Mouse (Mus musculus) mouse trophoblast stem cell (cell line): ENCODE data around the gene Olfr1058.
"Not testable (repeated sequence)": the region's sequence is repeated elsewhere in the genome, so short reads cannot be mapped to it uniquely, and the experiment has no call there.

Source experiments
- in situ Hi-C, 2 experiments: fragments of 300-500 bp; cut with MseI, MboI; formaldehyde crosslinking; loops; 2 replicates in 1 of 2; 3 replicates in 1 of 2; pipeline ENCODE4 v1.15.1; 2025

The Olfr1058 gene

DNA sequence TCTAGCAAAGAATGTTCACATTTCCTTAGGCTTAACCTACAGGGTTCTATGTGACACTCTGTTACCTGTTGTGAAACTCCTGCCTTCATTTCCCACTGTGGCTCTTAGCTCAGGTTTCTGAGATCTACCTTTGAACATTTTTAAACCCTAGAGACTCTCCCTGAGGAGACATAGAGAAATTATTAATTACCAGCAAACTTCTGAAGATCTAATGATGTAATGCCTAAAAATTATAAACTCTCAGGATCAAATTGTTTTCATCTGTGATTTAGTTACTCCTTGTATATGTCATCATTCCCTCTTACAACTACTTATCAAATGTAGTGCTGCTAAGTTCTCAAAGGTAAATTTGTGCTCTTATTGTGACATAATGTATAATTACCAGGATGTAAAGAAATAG lies at the start of gene Olfr1058:
TSS of gene Olfr1058 (minus strand) at position 101 of the 400 bp plus-strand sequence.
- in situ Hi-C loops, result not testable (repeated sequence)

DNA sequence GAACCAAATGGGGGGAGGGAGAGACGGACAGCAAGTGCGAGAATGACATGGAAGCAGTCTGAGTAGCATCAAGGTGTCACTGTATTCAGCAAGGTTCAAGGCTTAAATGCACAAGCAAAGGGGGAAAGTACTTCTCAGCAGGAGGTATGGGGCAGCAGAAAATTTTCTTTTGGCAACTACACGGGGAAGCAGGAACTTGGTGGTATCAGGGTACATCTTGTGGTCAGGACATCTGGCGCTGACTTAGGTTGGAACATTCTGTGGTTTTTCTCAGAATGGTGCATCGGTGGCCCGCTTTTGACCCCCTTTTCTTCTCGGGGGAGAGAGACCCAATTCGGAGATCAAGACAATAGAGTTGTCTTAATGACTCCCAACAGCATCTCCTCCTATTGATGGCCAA lies 40.1 kb upstream of the Olfr1058 start:
- in situ Hi-C loops, result not testable (repeated sequence)

DNA sequence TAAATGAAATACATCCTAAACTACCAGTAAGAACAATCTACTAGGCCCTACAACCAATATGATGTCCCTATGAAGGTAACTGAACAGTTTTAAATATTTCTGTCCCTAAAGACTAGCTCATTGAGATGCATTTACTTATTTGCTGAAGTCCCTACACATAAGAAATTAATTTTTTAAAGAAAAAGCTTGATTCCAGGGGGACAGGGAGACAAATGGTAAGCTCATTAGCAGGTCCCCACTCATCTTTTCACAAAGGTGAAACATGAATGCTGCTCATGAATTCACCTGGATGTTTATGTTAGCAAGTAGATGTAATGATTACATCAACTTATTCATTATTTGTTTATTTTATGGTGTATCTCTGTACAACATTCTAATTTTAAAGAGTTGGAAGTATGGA lies 38.3 kb upstream of the Olfr1058 start, which contains the start of gene Olfr1062:
TSS of gene Olfr1062 (minus strand) at position 101 of the 400 bp plus-strand sequence.
- in situ Hi-C loops, result not testable (repeated sequence)

DNA sequence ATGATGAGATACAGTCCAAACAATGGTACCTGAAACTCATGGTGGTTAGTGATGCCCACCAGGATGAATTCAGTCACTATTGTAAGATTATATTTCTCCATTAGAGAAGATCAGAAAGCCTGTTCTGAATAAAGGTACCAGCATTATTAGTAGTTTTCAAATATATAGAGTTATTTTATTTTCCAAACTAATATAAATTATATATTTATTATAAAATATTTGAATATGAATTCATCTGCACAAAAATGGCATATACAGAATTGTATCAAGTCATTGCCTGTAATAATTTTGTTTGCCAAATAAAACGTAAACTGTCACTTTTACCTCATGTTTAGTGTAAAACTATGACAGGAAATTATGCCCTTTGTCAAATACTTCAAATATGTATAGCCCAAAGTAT lies 25.6 kb upstream of the Olfr1058 start, which contains the start of gene Olfr1061:
TSS of gene Olfr1061 (minus strand) at position 101 of the 400 bp plus-strand sequence.
- in situ Hi-C loops, result no loop called here

DNA sequence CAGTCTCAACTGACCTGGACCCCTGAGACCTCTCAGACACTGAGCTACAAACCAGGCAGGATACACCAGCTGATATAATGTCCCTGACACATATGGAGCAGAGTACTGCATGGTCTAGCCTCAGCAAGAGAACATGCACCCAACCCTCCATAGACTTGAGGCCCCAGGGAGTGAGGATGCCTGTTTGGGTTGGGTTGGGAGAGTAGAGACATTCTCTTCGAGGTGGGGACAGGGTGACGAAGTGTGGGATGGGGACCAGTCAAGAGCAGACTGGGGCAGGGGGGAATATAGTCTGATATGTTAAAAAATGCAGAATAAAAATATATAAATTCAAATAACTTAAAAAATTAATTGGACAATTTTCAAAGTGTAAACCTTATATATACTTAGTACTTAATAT lies 6.8 kb upstream of the Olfr1058 start:
- in situ Hi-C loops, result no loop called here

DNA sequence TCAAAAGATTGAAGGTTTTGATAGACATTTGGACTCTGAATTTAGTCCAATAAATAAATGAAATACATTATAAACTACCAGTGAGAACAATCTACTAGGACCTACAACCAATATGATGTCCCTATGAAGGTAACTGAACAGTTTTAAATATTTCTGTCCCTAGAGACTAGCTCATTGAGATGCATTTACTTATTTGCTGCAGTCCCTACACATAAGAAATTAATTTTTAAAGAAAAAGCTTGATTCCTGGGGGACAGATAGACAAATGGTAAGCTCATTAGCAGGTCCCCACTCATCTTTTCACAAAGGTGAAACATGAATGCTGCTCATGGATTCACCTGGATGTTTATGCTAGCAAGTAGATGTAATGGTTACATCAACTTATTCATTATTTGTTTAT lies 10.1 kb downstream of the Olfr1058 start, which contains the start of gene Olfr1057:
TSS of gene Olfr1057 (minus strand) at position 101 of the 400 bp plus-strand sequence.
- in situ Hi-C loops, result no loop called here

DNA sequence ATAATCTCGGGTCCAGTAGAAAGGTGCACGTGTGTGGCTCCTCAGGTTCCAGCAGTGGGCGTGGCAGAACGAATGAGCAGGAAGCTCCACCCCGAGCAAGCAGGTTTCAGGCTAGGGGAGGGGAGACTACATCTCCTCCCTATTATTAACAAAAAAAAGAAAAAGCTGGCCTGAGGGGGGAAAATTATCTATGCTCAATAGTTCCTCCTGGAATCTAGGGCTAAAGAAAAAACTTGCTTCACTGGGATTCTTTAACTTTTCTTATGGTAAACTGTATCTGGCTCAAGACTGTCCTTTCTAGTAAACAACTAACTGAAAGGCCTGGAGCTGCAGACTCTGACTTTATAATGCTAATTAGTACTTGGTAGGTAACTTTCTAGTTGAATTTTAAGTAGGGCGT lies 22.0 kb downstream of the Olfr1058 start:
- in situ Hi-C loops, result not testable (repeated sequence)

DNA sequence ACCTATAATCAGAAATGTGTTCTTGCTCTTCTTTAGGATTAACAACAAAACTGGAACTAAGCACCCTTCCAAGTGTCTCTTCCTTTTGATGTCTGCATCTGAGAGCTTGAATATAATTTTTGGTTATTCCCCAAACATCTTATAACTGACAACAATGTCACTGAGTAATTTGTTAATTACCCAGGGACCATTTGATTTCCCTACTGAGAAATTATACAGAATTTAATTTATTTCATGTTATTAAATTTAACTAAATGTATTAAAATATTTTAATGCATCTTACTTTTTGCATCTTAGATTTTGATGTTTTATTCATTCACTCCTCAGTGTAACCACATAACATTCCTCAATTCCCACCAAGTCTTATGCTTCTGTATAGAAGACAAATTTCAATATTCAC lies 26.0 kb downstream of the Olfr1058 start, which contains the start of gene Olfr1056:
TSS of gene Olfr1056 (minus strand) at position 101 of the 400 bp plus-strand sequence.
- in situ Hi-C loops, result no loop called here

DNA sequence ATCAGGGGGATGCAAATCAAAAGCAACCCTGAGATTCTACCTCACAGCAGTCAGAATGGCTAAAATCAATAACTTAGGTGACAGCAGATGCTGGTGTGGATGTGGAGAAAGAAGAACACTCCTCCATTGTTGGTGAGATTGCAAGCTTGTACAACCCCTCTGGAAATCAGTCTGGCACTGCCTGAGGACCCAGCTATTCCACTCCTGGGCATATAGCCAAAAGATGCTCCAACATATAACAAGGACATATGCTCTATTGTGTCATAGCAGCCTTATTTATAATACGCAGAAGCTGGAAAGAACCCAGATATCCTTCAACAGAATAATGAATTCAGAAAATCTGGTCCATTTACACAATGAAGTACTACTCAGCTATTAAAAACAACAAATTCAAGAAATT lies 36.6 kb downstream of the Olfr1058 start:
- in situ Hi-C loops, result not testable (repeated sequence)

DNA sequence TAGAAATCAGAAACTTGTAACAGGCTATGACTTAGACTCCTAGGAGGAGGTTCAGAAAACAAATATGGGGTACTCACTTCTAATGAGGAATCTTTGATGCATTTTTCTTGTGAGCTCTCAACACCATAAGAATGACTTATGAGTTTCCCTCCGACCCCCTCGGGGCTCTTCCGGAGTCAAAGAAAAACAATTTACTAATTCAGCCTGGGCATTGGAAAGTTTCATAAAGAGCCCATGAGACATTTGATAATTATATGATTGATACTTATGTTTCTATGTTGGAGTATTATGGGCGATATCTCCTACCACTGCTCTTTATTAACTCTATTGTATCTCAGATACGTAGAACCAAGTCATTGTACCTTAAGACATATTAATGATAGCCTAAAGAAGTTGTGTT lies 38.2 kb downstream of the Olfr1058 start, which contains the start of gene Olfr1055:
TSS of gene Olfr1055 (minus strand) at position 101 of the 400 bp plus-strand sequence.
- in situ Hi-C loops, result no loop called here

DNA sequence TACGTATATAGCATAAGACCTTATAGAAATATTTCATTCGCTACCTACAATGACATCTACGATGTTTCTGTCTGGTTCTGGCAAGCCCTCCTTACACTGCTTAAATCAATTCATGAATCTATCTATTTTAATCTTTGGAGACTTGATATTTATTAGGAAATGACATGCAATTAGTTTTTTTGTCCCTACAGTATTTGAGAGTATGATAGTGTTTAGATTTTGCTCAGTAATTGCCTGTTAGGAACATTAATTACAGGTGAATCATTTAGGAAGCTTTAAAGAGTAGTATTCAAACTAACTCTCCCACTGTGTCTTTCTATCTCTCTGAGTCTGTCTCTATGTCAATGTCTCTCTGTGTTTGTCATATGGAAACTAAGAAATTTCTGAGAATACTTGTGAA lies 53.0 kb downstream of the Olfr1058 start, which contains the start of gene Olfr1054:
TSS of gene Olfr1054 (minus strand) at position 101 of the 400 bp plus-strand sequence.
- in situ Hi-C loops, result no loop called here
